Mouse (Mus musculus) A20 (cell line): ENCODE results near the gene Gm16223.

Experiments
- DNase-seq: peaks from one replicate; pipeline ENCODE4 v3.0.0-alpha.2; 2011; ENCODE audit warnings: low read depth, low spot score

The Gm16223 gene

GRCm38 (mm10) chr5:42067476-42068187, at the start of gene Gm16223:
Gene Gm16223, plus strand, starts transcription at chr5:42067960.
- no peak for DNase-seq

DNA sequence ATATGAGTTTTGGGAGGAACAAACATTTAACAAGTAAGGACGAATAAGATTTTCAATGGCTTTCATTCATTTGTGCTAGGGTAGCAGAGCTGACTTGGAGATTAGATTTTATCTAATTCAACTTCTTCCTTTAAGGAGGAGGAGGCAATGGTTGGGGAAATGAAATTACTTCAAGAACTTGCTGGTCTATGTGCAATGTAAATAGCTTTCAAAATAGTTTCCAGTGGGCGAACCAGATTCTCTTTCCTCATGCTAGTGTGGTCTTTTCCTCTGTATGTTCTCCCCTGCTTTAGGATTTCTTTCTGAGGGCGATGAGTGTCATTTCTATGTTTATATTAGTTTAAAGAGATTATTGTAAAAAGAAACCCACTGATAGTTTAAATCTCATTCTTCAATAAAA, 45.7 kb upstream of the Gm16223 start:
- no peak for DNase-seq

GRCm38 (mm10) chr5:42023521-42023920, 44.2 kb upstream of the Gm16223 start:
- no peak for DNase-seq

DNA sequence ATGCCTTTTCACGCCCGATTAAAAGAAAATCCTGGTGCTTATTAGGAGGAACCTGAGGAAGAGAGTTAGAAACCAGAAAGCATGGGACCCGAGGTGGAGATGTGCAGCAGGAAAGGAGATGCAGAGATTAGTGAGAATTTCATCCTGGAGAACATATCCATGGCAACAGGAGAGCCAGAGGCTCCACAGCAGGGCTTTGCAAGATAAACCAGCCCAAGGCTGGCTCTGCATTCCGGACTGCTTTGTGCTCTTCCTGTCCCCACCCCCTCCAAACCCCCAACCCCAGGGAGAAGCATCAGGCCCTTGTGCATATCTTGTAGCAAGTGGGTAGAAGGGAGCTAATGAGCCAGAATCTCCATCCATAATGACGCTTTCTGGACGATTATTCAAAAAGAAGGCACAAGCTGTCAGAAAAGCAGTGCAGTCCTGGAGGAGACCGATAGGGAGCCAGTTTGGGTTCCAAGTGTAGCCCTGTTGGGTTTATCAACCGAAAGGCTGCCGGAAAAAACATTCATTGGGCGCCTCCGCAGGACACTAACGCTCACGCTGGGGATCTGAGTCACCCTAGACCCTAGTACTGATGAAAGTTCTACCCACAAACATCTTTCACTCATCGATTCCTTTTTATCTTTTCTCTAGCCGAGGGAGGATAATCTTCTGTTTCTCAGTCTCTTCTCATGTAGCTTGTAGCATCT, 31.2 kb upstream of the Gm16223 start:
- no peak for DNase-seq

DNA sequence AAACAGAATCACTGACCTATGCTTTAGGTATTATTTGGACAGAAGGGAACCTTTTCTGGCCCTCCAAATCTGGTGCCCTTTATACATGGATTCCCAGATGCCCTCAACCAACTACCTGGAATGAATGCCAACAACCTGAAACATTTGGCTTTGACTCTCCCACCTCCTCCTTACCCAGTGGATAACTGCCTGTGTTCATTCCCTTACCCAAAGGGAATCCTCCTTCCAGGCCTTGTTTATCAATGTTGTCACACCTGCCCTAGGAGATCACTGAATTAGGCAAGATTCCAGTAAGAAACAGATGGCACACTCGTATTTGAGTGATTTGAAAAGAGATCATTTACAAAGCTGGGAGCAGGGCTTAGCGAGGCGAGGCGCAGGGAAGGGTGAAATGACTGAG, 13.1 kb upstream of the Gm16223 start:
- DNase-seq, result no peak

- DNase-seq, result no peak
Measured at GRCm38 (mm10) chr5:42055151-42055550, 12.6 kb upstream of the Gm16223 start.

DNA sequence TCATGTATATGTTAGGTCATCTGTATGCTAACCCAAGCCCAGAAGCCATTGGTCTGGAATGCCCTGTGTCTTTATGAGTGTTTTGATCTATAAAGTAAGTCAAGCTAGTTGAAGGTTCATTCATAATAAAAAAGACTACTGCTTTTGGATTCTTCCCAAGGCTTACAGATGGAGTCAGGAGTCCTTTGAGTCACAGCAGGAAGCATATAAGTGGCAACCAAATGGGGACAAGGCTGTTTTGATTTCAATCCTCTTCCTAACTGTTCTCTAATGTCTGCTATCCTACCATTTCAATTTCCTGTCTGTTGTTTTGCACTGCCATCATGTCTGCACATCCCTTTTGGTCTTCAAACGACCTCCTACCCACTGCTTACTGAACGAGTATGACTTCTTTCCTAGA, 2.7 kb upstream of the Gm16223 start:
- no peak for DNase-seq

- DNase-seq, result no peak
Measured at GRCm38 (mm10) chr5:42067075-42067474, 685 bp upstream of the Gm16223 start.

- no peak for DNase-seq
Measured at GRCm38 (mm10) chr5:42068188-42068579, 424 bp downstream of the Gm16223 start.

DNA sequence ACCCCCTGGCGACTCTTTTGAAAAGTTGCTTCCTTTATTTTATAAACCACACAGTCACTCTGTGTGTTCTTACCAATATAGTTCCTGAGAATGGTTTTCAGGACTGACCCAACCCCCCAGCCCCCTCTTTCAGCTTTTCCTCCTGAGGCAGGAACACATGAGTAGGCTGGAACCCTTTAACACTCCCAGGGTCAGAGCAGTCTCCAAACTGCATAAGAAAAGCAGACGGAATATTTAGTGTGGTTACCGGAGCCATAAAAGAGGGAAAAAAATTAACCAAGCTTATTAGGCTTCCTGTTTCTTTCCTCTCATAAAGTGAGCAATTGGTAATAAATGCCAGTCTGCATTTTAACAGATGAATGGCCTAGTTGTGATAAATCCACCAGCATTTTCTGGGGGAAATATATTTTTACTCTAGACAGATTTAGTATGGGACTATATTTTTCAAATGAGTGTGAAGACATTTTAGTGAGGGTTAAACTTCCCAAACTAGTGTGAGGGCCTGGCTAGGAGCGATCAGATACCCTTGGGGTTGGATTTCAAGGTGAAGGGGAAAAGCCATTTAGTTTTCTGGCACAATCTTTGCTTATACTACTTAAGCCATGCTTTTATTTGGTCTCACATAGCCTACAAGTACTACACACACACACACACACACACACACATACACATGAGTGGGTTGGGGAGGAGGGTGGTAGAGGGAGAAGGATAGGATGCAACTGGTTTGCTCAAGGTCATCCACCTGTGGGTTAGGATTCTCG, 49.0 kb downstream of the Gm16223 start:
- DNase-seq, result no peak

DNA sequence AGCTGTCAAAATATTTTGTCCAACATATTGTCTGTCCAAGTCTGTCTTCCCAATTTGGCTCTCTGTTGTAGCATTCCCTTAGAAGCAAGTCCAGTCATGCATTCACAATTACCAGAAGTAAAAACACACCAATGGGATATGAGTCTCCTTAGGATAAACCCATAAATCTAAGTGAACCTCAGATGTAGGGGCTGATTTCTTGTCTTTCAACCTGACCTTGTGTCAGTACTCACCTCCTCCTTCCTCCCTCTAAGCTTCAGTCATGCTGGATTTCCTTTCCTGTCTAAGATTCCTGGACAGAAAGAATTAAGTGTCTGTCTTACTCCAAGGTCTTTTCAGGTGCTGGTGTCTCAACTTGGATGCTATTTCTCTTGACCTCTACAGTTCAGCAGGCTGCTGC, 57.8 kb downstream of the Gm16223 start:
- DNase-seq, result no peak

- DNase-seq, result no peak
Measured at GRCm38 (mm10) chr5:42155626-42156025, 87.9 kb downstream of the Gm16223 start.

DNA sequence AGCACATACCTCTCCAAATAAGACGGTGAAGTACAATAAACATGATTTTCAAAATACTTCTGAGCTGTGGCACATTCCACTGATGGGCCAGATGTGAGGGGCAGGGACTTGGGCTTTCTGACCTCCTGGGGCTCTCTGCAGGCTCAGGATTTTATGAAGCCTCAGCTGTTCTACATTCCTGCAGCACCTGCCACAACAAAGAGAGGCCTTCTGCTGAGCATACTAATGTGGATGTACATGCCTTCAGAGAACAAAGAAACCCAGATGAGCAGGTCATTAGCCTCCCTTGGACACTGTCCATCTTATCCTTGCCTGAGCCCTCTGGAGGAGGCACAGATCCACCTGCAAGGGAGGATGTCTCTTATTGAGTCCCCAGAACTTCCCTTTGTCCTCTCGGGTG, 97.0 kb downstream of the Gm16223 start:
- DNase-seq, result no peak

DNA sequence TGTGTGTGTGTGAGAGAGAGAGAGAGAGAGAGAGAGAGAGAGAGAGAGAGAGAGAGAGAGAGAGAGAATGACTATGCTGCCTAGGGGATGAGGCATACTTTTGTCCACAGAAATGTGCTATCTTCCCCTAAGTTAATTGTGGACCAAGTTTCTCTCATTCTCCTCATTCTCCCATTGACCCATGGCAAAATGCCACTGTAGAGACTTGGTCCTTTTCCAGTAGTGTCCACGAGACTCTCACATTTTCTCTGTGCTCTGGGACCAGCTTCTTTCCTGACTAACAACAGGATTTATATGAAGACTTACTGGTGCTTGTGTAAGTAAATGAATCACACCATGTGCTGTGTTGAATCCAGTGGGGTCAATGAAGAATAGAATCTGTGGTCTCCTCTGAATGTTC, 98.6 kb downstream of the Gm16223 start:
- DNase-seq, result no peak

DNA sequence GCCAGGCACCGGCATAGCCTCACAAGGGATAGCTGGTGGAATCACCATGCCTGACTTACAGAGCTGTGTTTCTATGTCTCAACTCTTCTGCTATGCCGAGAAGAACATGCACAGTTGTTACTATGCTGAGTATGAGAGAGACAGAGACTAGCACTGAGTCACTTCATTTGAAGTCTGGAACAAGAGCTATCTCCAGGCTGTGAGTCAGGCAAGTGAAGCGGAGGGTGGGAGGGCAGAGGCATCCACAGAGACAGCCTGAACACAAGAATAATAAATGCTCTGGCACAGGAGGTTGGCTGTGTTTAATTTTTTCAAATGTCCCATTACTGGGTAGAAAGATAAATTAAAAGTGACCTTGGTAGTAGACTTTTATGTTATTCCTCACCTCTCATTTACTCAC, 100.3 kb downstream of the Gm16223 start:
- no peak for DNase-seq

DNA sequence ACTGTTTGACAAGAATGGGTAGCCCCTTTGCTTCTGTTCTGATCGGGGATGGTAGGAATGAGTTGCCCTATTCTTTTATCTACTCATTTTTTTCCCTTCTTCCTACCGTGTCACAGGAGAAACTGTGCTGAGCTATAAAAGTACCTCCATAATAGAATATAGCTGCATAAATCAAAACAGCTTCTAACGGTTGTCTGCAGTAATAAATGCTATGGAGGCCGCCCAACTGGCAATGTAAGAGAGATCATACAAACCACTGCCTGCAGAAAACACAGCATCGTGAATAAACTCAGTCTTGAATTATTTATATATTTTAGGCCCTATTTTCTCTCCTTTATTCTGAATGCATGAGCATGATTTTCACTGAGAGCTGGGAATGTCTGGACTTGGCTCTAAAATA, 101.0 kb downstream of the Gm16223 start:
- DNase-seq, result no peak

DNA sequence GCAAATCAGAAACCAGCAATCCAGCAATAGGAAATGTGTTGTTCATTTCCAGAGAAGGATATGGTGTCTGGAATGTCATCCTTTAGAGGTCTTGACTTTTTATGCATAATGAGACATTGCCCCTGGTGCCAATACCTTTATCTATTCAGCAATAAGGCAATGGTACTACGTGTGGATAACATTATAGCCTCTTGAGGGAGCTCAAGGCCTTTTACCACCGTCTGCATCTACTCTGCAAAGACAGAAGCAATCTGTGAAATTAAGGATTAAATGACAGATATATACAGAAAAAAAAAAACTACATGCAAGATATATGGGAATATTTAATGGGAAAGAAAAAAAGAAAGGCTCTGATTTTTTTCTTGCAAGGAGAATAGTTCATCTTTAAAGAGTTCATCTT, 106.3 kb downstream of the Gm16223 start:
- no peak for DNase-seq

DNA sequence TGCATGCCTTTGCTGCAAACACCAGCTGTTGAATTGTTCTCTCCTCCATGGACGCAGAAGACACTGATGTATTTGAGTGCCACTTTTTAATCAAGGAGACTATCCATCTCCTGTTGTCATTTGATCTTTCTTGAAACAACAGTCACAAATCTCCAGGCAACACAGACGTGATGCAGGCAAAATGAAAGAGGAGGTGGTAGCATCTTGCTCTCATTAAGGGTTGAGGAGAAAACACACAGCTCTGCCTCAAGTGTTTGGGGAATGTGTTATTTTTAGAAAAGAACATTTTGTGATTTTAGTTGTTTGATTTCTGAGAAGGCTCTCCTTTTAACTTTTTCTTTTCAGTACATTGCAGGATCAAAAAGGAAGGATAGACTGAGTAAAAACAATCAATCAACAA, 107.7 kb downstream of the Gm16223 start:
- no peak for DNase-seq

DNA sequence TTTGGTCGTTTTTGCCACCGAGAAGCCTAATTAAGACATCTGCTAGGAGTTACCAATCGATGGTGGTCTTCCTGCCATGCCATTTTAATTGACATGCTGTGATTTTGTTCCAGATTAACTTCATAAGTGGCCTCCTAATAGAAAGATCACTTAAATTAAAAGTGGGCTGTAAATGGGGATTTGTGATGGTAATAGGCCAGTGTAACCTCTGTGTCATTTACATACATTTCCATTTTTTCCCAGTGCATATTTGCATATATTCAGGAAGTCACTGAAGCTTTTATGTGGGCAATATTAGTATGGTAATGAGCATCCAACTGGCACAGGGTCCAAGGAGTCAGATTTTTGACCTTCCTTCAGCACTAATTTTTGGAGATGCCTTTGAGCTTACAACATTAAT, 130.7 kb downstream of the Gm16223 start:
- DNase-seq, result no peak

GRCm38 (mm10) chr5:42207456-42208122, 139.8 kb downstream of the Gm16223 start:
- no peak for DNase-seq

- DNase-seq, result no peak
Measured at GRCm38 (mm10) chr5:42211554-42212338, 144.0 kb downstream of the Gm16223 start.
